Mouse (Mus musculus): ENCODE measurements around the gene Inpp4b.

- TF ChIP-seq POLR2A (IDR thresholded peaks at IDR 0.05; ENCODE audit: borderline replicate concordance, extremely low read depth, insufficient read depth, insufficient read length, poor library complexity, severe bottlenecking), result no peak
- no peak for TF ChIP-seq CTCF (IDR thresholded peaks at IDR 0.05; ENCODE audit: borderline replicate concordance, extremely low read depth, insufficient read depth, insufficient read length)
These were observed 507.6 kb downstream of the Inpp4b start for GRCm38 (mm10) chr8:81849976-81850375.
